Mouse (Mus musculus) c-Kit-negative CD71-positive TER-119-positive erythroid progenitor cells, embryonic 14.5 days (primary cell): ENCODE measurements around the gene Zdhhc4.
A peak's percentile ranks its signal among the peaks of the same experiment; 100 is the strongest.

Experiments
- DNase-seq: peaks from one replicate; pipeline ENCODE4 v3.0.0-alpha.2; 2013; ENCODE audit warnings: low read depth, low spot score

Gene Zdhhc4

GRCm38 (mm10) chr5:143333872-143334271 is 4.8 kb upstream of the Zdhhc4 start:
- no peak for DNase-seq

GRCm38 (mm10) chr5:143317288-143317610 is 11.8 kb downstream of the Zdhhc4 start:
- no peak for DNase-seq

- no peak for DNase-seq
These were observed 12.3 kb downstream of the Zdhhc4 start for GRCm38 (mm10) chr5:143316605-143317287.

- DNase-seq, result no peak
These were observed 13.6 kb downstream of the Zdhhc4 start for GRCm38 (mm10) chr5:143315514-143315888.

GRCm38 (mm10) chr5:143314730-143315513 is 14.1 kb downstream of the Zdhhc4 start, which contains the start of gene E130309D02Rik:
E130309D02Rik (minus strand) TSS chr5:143315360.
- peak; percentile 75 for DNase-seq

- no peak for DNase-seq
These were observed 14.8 kb downstream of the Zdhhc4 start for GRCm38 (mm10) chr5:143314183-143314729.

GRCm38 (mm10) chr5:143311886-143312285 is 17.2 kb downstream of the Zdhhc4 start:
- DNase-seq, result peak; percentile 79

- no peak for DNase-seq
These were observed 19.1 kb downstream of the Zdhhc4 start for GRCm38 (mm10) chr5:143309916-143310315.

GRCm38 (mm10) chr5:143308825-143309224 is 20.2 kb downstream of the Zdhhc4 start:
- no peak for DNase-seq

- DNase-seq, result no peak
These were observed 24.8 kb downstream of the Zdhhc4 start for GRCm38 (mm10) chr5:143304251-143304650.

- DNase-seq, result no peak
These were observed 27.8 kb downstream of the Zdhhc4 start for GRCm38 (mm10) chr5:143301296-143301695.

- no peak for DNase-seq
These were observed 29.4 kb downstream of the Zdhhc4 start for GRCm38 (mm10) chr5:143299686-143300085.

GRCm38 (mm10) chr5:143298391-143298790 is 30.7 kb downstream of the Zdhhc4 start:
- no peak for DNase-seq

GRCm38 (mm10) chr5:143297986-143298385 is 31.1 kb downstream of the Zdhhc4 start:
- no peak for DNase-seq

- DNase-seq, result no peak
These were observed 33.7 kb downstream of the Zdhhc4 start for GRCm38 (mm10) chr5:143295330-143295729.

GRCm38 (mm10) chr5:143294862-143295261 is 34.2 kb downstream of the Zdhhc4 start:
- DNase-seq, result no peak

GRCm38 (mm10) chr5:143293404-143293803 is 35.7 kb downstream of the Zdhhc4 start, which contains the start of gene Zfp853:
Zfp853 (minus strand) TSS chr5:143293623.
- DNase-seq, result no peak

GRCm38 (mm10) chr5:143292879-143293278 is 36.2 kb downstream of the Zdhhc4 start:
- no peak for DNase-seq

GRCm38 (mm10) chr5:143289299-143289698 is 39.8 kb downstream of the Zdhhc4 start:
- no peak for DNase-seq

GRCm38 (mm10) chr5:143288378-143288911 is 40.6 kb downstream of the Zdhhc4 start:
- no peak for DNase-seq

- no peak for DNase-seq
These were observed 41.2 kb downstream of the Zdhhc4 start for GRCm38 (mm10) chr5:143287774-143288328.

GRCm38 (mm10) chr5:143284762-143285161 is 44.3 kb downstream of the Zdhhc4 start:
- no peak for DNase-seq
